Mouse (Mus musculus) midbrain, postnatal 0 days (tissue): ENCODE results near the gene Fyn. TPM values are rescaled to one million over a fixed set of nuclear protein-coding genes. Genes with fewer than 3 reads are reported as not detected.

ENCODE experiments used
- ATAC-seq: fragments of 200-750 bp; cut with Nextera tagmentation; 2 replicates; pipeline ENCODE4 v1.8.0; 2017; ENCODE audit warnings: moderate number of reproducible peaks, mild to moderate bottlenecking, moderate TSS enrichment, moderate library complexity; ENCODE audit not compliant: low FRiP score
- DNase-seq: peaks from one replicate; pipeline ENCODE4 v3.0.0-alpha.2; 2015; ENCODE audit warnings: low spot score
- H3K27ac ChIP-seq: fragments of 300-500 bp; sonication (generic); 2 replicates; pipeline ENCODE4 v1.5.1; 2014; ENCODE audit warnings: low read depth, mild to moderate bottlenecking, low read length, mixed read lengths
- H3K27me3 ChIP-seq: fragments of 300-500 bp; sonication (generic); 2 replicates; pipeline ENCODE4 v1.6.1; 2014; ENCODE audit warnings: low read length, control low read depth, mixed read lengths; ENCODE audit not compliant: insufficient read depth
- H3K36me3 ChIP-seq: fragments of 300-500 bp; sonication (generic); 2 replicates; pipeline ENCODE4 v1.6.1; 2014; ENCODE audit warnings: low read length, control low read depth, mixed read lengths; ENCODE audit not compliant: insufficient read depth
- H3K4me1 ChIP-seq: fragments of 300-500 bp; sonication (generic); 2 replicates; pipeline ENCODE4 v1.6.1; 2014; ENCODE audit warnings: mild to moderate bottlenecking, control low read depth, antibody characterized with exemption, low read length, mixed read lengths; ENCODE audit not compliant: insufficient read depth
- H3K4me2 ChIP-seq: fragments of 300-500 bp; sonication (generic); 2 replicates; pipeline ENCODE4 v1.6.1; 2014; ENCODE audit warnings: low read depth, mild to moderate bottlenecking, low read length, mixed read lengths; ENCODE audit not compliant: poor library complexity, severe bottlenecking
- H3K4me3 ChIP-seq: fragments of 300-500 bp; sonication (generic); 2 replicates; pipeline ENCODE4 v1.5.1; 2014; ENCODE audit warnings: low read depth, mild to moderate bottlenecking, low read length, moderate library complexity
- H3K9ac ChIP-seq: fragments of 300-500 bp; sonication (generic); replicated peaks from 2 replicates; pipeline ENCODE4 v1.6.1; 2014; ENCODE audit warnings: mild to moderate bottlenecking, low read length, moderate library complexity, mixed read lengths; ENCODE audit not compliant: poor library complexity, severe bottlenecking
- H3K9me3 ChIP-seq: fragments of 300-500 bp; sonication (generic); 2 replicates; pipeline ENCODE4 v1.6.1; 2016; ENCODE audit warnings: low read length, control low read depth
- CTCF ChIP-seq: IDR thresholded peaks from 2 replicates; pipeline ENCODE4 v1.5.1; 2016; ENCODE audit warnings: antibody characterized with exemption, mild to moderate bottlenecking
- WGBS: fragments of 180-500 bp; shearing (Covaris S2); extraction: QIAGEN DNeasy Blood & Tissue Kit; methylation state at CpG from one replicate; pipeline ENCODE4 v1.1.7; 2014; 5-methylcytosine and 5-hydroxymethylcytosine counted together
- polyA plus RNA-seq: library from polyadenylated mRNA; unstranded; fragments of >200 nt; fragmentation: Nextera tagmentation; extraction: Ambion mirVana; gene quantifications from 2 replicates; pipeline ENCODE4 v1.2.1, GENCODE M21; 2015
- total RNA-seq: library from RNA; depleted of rRNA; stranded (reverse); fragments of >200 nt; gene quantifications from 2 replicates; pipeline ENCODE4 v1.2.3, GENCODE M21; 2014

Gene Fyn
- total and polyA plus RNA-seq, 2 experiments from 2014 or later: 82.9 to 121 TPM

- Histone ChIP-seq H3K9me3 (no peaks in the 10 kb centered on the region), H3K27me3 (no peaks in the 10 kb centered on the region), H3K4me1 (peaks cover 28% of the 10 kb centered on the region), H3K4me3 (peak overlapping the region; percentile 100), H3K4me2 (peak overlapping the region; percentile 77), H3K27ac (no peak overlapping the region), H3K36me3 (no peaks in the 10 kb centered on the region), H3K9ac (no peak overlapping the region)
- ATAC-seq (no peak), DNase-seq (no peak)
- WGBS: 74% methylated on average over 5 of the region's 5 CpGs
- no peak for TF ChIP-seq CTCF
Observed at GRCm38 (mm10) chr10:39371991-39372390, 3.3 kb downstream of the Fyn start.

- no peak for ATAC-seq
- WGBS: 84% methylated on average over 9 of the region's 9 CpGs
Observed at GRCm38 (mm10) chr10:39376676-39377075, 8.0 kb downstream of the Fyn start.

GRCm38 (mm10) chr10:39377219-39377618 lies 8.6 kb downstream of the Fyn start:
- 81% methylated on average over 5 of the region's 5 CpGs for WGBS
- ATAC-seq (no peak), DNase-seq (no peak)
- Histone ChIP-seq H3K4me2 (no peak overlapping the region), H3K27me3 (no peaks in the 10 kb centered on the region), H3K36me3 (no peaks in the 10 kb centered on the region), H3K9ac (no peak overlapping the region), H3K27ac (no peak overlapping the region), H3K4me3 (no peak overlapping the region), H3K9me3 (no peaks in the 10 kb centered on the region), H3K4me1 (peaks cover 34% of the 10 kb centered on the region)
- no peak for TF ChIP-seq CTCF

More at GRCm38 (mm10) chr10:39376676-39377075, 8.0 kb downstream of the Fyn start:
- H3K27me3 ChIP-seq: no peaks in the 10 kb centered on the region
- DNase-seq: no peak
- no peak overlapping the region for H3K27ac ChIP-seq
- H3K4me1 ChIP-seq: peaks cover 39% of the 10 kb centered on the region
- TF ChIP-seq CTCF: no peak
- H3K4me3 ChIP-seq: no peak overlapping the region
- H3K4me2 ChIP-seq: no peak overlapping the region
- no peaks in the 10 kb centered on the region for H3K36me3 ChIP-seq
- H3K9ac ChIP-seq: no peak overlapping the region
- H3K9me3 ChIP-seq: no peaks in the 10 kb centered on the region

- 84% methylated on average over 8 of the region's 8 CpGs for WGBS
- H3K27ac ChIP-seq: no peak overlapping the region
- no peaks in the 10 kb centered on the region for H3K27me3 ChIP-seq
- DNase-seq: no peak
- ATAC-seq: no peak
- no peak overlapping the region for H3K4me2 ChIP-seq
- H3K4me1 ChIP-seq: peaks cover 25% of the 10 kb centered on the region
- no peaks in the 10 kb centered on the region for H3K9me3 ChIP-seq
- TF ChIP-seq CTCF: no peak
- no peaks in the 10 kb centered on the region for H3K36me3 ChIP-seq
- no peak overlapping the region for H3K4me3 ChIP-seq
- H3K9ac ChIP-seq: no peak overlapping the region
Observed at GRCm38 (mm10) chr10:39378025-39378603, 9.5 kb downstream of the Fyn start.

- DNase-seq: no peak
- no peaks in the 10 kb centered on the region for H3K9me3 ChIP-seq
- no peak overlapping the region for H3K9ac ChIP-seq
- no peak overlapping the region for H3K4me2 ChIP-seq
- no peak for ATAC-seq
- WGBS: 42% methylated on average over 9 of the region's 10 CpGs
- no peak overlapping the region for H3K4me3 ChIP-seq
- H3K36me3 ChIP-seq: no peaks in the 10 kb centered on the region
- no peak overlapping the region for H3K27ac ChIP-seq
- H3K4me1 ChIP-seq: peaks cover 16% of the 10 kb centered on the region
- no peaks in the 10 kb centered on the region for H3K27me3 ChIP-seq
- no peak for TF ChIP-seq CTCF
Observed at GRCm38 (mm10) chr10:39379287-39379686, 10.6 kb downstream of the Fyn start.

- no peak for TF ChIP-seq CTCF
Observed at GRCm38 (mm10) chr10:39379721-39380370, 11.2 kb downstream of the Fyn start.

More at GRCm38 (mm10) chr10:39379721-39380370, 11.2 kb downstream of the Fyn start:
- no peaks in the 10 kb centered on the region for H3K27me3 ChIP-seq
- H3K27ac ChIP-seq: no peak overlapping the region
- no peaks in the 10 kb centered on the region for H3K9me3 ChIP-seq
- no peak overlapping the region for H3K4me2 ChIP-seq
- H3K4me3 ChIP-seq: no peak overlapping the region
- no peak overlapping the region for H3K9ac ChIP-seq
- H3K4me1 ChIP-seq: peaks cover 16% of the 10 kb centered on the region
- ATAC-seq (no peak), DNase-seq (no peak)
- 40% methylated on average over 5 of the region's 5 CpGs for WGBS
- no peaks in the 10 kb centered on the region for H3K36me3 ChIP-seq
